Mouse (Mus musculus): ENCODE data around the gene Stk24. TPM values are rescaled to one million over a fixed set of nuclear protein-coding genes. Genes with fewer than 3 reads are reported as not detected.

The Stk24 gene
- total RNA-seq (2014; rRNA removed) (18.7 and 27.5 TPM in 2 replicates), polyA plus RNA-seq (2015; fragmentation: Nextera tagmentation; extraction: Ambion mirVana) (14.2 and 15.0 TPM in 2 replicates)

- H3K9ac ChIP-seq (replicated peaks; ENCODE audit: low read length) = peak within 1 kb of the TSS; percentile 96
- peak within 1 kb of the TSS; percentile 96 for H3K4me3 ChIP-seq (ENCODE audit: low read length)
- H3K9me3 ChIP-seq (ENCODE audit: low read length) = no peaks in the 10 kb centered on the region
- no peak for TF ChIP-seq CTCF (IDR thresholded peaks at IDR 0.05; ENCODE audit: low read depth)
- peak within 1 kb of the TSS; percentile 85 for H3K27ac ChIP-seq
- peaks cover 3% of the 10 kb centered on the region; the same call in 1 of the 2 replicates for H3K4me1 ChIP-seq (ENCODE audit: insufficient read depth, low read length)
- no peaks in the 10 kb centered on the region for H3K27me3 ChIP-seq (ENCODE audit: insufficient read depth, low read length)
- no peak for DNase-seq (ENCODE audit: low spot score)
- peak; percentile 49 for ATAC-seq
- H3K36me3 ChIP-seq (ENCODE audit: insufficient read depth, low read length) = no peaks in the 10 kb centered on the region
- peak within 1 kb of the TSS; percentile 94 for H3K4me2 ChIP-seq (ENCODE audit: low read depth, low read length)
- 6% methylated on average over 11 of the region's 11 CpGs for WGBS
Measured at GRCm38 (mm10) chr14:121379827-121380145, at the start of gene Stk24. Stk24 (minus strand) TSS chr14:121380011.

- no peaks in the 10 kb centered on the region for H3K36me3 ChIP-seq (ENCODE audit: insufficient read depth, low read length)
- H3K9me3 ChIP-seq (ENCODE audit: low read length) = no peaks in the 10 kb centered on the region
- DNase-seq (ENCODE audit: low spot score) (no peak), ATAC-seq (no peak)
- no peak overlapping the region for H3K27ac ChIP-seq
- no peaks in the 10 kb centered on the region for H3K27me3 ChIP-seq (ENCODE audit: insufficient read depth, low read length)
- H3K9ac ChIP-seq (replicated peaks; ENCODE audit: low read length) = no peak overlapping the region
- TF ChIP-seq CTCF (IDR thresholded peaks at IDR 0.05; ENCODE audit: low read depth) = no peak
- 88% methylated on average over 4 of the region's 4 CpGs for WGBS
- H3K4me3 ChIP-seq (ENCODE audit: low read length) = no peak overlapping the region
- H3K4me1 ChIP-seq (ENCODE audit: insufficient read depth, low read length) = no peaks in the 10 kb centered on the region
- no peak overlapping the region for H3K4me2 ChIP-seq (ENCODE audit: low read depth, low read length)
Measured at GRCm38 (mm10) chr14:121428148-121428547, 48.3 kb upstream of the Stk24 start.

GRCm38 (mm10) chr14:121426743-121427142 is 46.9 kb upstream of the Stk24 start:
- DNase-seq (ENCODE audit: low spot score) (no peak), ATAC-seq (no peak)
- TF ChIP-seq CTCF (IDR thresholded peaks at IDR 0.05; ENCODE audit: low read depth) = peak; percentile 38; the same call in 1 of the 2 replicates
- Histone ChIP-seq H3K27ac (no peak overlapping the region), H3K4me3 (ENCODE audit: low read length) (no peak overlapping the region), H3K36me3 (ENCODE audit: insufficient read depth, low read length) (no peaks in the 10 kb centered on the region), H3K9ac (replicated peaks; ENCODE audit: low read length) (no peak overlapping the region), H3K4me2 (ENCODE audit: low read depth, low read length) (no peak overlapping the region), H3K4me1 (ENCODE audit: insufficient read depth, low read length) (no peaks in the 10 kb centered on the region), H3K27me3 (ENCODE audit: insufficient read depth, low read length) (no peaks in the 10 kb centered on the region), H3K9me3 (ENCODE audit: low read length) (no peaks in the 10 kb centered on the region)

GRCm38 (mm10) chr14:121425004-121425793 is 45.4 kb upstream of the Stk24 start:
- H3K27me3 ChIP-seq (ENCODE audit: insufficient read depth, low read length) = no peaks in the 10 kb centered on the region
- H3K9me3 ChIP-seq (ENCODE audit: low read length) = no peaks in the 10 kb centered on the region
- WGBS = 77% methylated on average over 7 of the region's 7 CpGs
- DNase-seq (ENCODE audit: low spot score) = no peak
- no peaks in the 10 kb centered on the region for H3K4me1 ChIP-seq (ENCODE audit: insufficient read depth, low read length)
- no peak for ATAC-seq
- H3K4me3 ChIP-seq (ENCODE audit: low read length) = no peak overlapping the region
- no peak for TF ChIP-seq CTCF (IDR thresholded peaks at IDR 0.05; ENCODE audit: low read depth)
- H3K36me3 ChIP-seq (ENCODE audit: insufficient read depth, low read length) = no peaks in the 10 kb centered on the region
- no peak overlapping the region for H3K27ac ChIP-seq
- H3K9ac ChIP-seq (replicated peaks; ENCODE audit: low read length) = no peak overlapping the region
- H3K4me2 ChIP-seq (ENCODE audit: low read depth, low read length) = no peak overlapping the region

- H3K36me3 ChIP-seq (ENCODE audit: insufficient read depth, low read length) = no peaks in the 10 kb centered on the region
- 46% methylated on average over 7 of the region's 7 CpGs for WGBS
- DNase-seq (ENCODE audit: low spot score) (no peak), ATAC-seq (no peak)
- no peaks in the 10 kb centered on the region for H3K9me3 ChIP-seq (ENCODE audit: low read length)
- no peak overlapping the region for H3K27ac ChIP-seq
- no peaks in the 10 kb centered on the region for H3K4me1 ChIP-seq (ENCODE audit: insufficient read depth, low read length)
- no peak overlapping the region for H3K9ac ChIP-seq (replicated peaks; ENCODE audit: low read length)
- no peak overlapping the region for H3K4me3 ChIP-seq (ENCODE audit: low read length)
- no peak overlapping the region for H3K4me2 ChIP-seq (ENCODE audit: low read depth, low read length)
- no peak for TF ChIP-seq CTCF (IDR thresholded peaks at IDR 0.05; ENCODE audit: low read depth)
- no peaks in the 10 kb centered on the region for H3K27me3 ChIP-seq (ENCODE audit: insufficient read depth, low read length)
Measured at GRCm38 (mm10) chr14:121423341-121423751, 43.5 kb upstream of the Stk24 start.

- no peak for DNase-seq (ENCODE audit: low spot score)
- H3K9ac ChIP-seq (replicated peaks; ENCODE audit: low read length) = no peak overlapping the region
- H3K27ac ChIP-seq = no peak overlapping the region
- TF ChIP-seq CTCF (IDR thresholded peaks at IDR 0.05; ENCODE audit: low read depth) = no peak
- no peak for ATAC-seq
- H3K9me3 ChIP-seq (ENCODE audit: low read length) = no peaks in the 10 kb centered on the region
- no peak overlapping the region for H3K4me2 ChIP-seq (ENCODE audit: low read depth, low read length)
- 71% methylated on average over 4 of the region's 4 CpGs for WGBS
- H3K4me3 ChIP-seq (ENCODE audit: low read length) = no peak overlapping the region
- no peaks in the 10 kb centered on the region for H3K36me3 ChIP-seq (ENCODE audit: insufficient read depth, low read length)
- H3K27me3 ChIP-seq (ENCODE audit: insufficient read depth, low read length) = no peaks in the 10 kb centered on the region
- no peaks in the 10 kb centered on the region for H3K4me1 ChIP-seq (ENCODE audit: insufficient read depth, low read length)
Measured at GRCm38 (mm10) chr14:121422664-121423340, 43.0 kb upstream of the Stk24 start.

- Histone ChIP-seq H3K9ac (replicated peaks; ENCODE audit: low read length) (no peak overlapping the region), H3K4me1 (ENCODE audit: insufficient read depth, low read length) (no peaks in the 10 kb centered on the region), H3K36me3 (ENCODE audit: insufficient read depth, low read length) (no peaks in the 10 kb centered on the region), H3K4me3 (ENCODE audit: low read length) (no peak overlapping the region), H3K9me3 (ENCODE audit: low read length) (no peaks in the 10 kb centered on the region), H3K4me2 (ENCODE audit: low read depth, low read length) (no peak overlapping the region), H3K27me3 (ENCODE audit: insufficient read depth, low read length) (no peaks in the 10 kb centered on the region), H3K27ac (no peak overlapping the region)
- 96% methylated on average over 4 of the region's 4 CpGs for WGBS
- no peak for TF ChIP-seq CTCF (IDR thresholded peaks at IDR 0.05; ENCODE audit: low read depth)
- DNase-seq (ENCODE audit: low spot score) = no peak
- ATAC-seq = no peak
Measured at GRCm38 (mm10) chr14:121422000-121422399, 42.2 kb upstream of the Stk24 start.

Data from hindbrain, postnatal 0 days (tissue).